Comparison of ENCODE assay signal across 9 mouse cellular contexts in the genomic region with DNA sequence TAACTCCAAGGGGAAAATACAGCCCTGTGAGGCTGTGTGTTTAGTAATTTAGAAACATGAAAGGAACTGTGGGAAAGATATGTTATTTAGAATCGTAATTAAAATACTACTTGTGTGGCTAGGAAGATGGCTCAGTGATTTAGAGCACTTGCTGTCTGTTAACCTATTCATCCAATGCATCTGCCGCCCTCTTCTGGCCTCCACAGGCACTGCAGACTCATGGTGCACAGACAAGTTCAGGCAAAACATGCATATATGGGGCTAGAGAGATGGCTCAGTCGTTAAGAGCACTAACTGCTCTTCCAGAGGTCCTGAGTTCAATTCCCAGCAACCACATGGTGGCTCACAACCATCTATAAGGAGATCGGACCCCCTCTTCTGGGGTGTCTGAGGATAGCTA. TPM values are rescaled to one million over a fixed set of nuclear protein-coding genes. Genes with fewer than 3 reads are reported as not detected.
DNase-seq lines count a peak whose midpoint lies in the region; ATAC-seq lines count a peak whose summit lies in the region.
"Had no signal": no experiment of that assay in that cellular context is flagged by ENCODE, and none has a peak within 500 bp of the region (broad histone marks: within the 10 kb centered on the region; RNA-seq: fewer than 3 reads in every experiment).

No protein-coding gene starts in this region.

- no peaks in the 10 kb centered on the region for H3K36me3 ChIP-seq in limb, embryonic 11.5 days (ENCODE audit: control insufficient read depth, insufficient read depth, low read length)
- 0 out of 2 replicates have a peak, but pooled peaks cover 2% of the 10 kb centered on the region for H3K36me3 ChIP-seq in heart, embryonic 11.5 days (ENCODE audit: control insufficient read depth, insufficient read depth, low read length)
- H3K36me3 ChIP-seq: midbrain, embryonic 12.5 days had no signal

- H3K4me1 ChIP-seq in limb, embryonic 11.5 days (ENCODE audit: control insufficient read depth, insufficient read depth, low read length), result no peaks in the 10 kb centered on the region
- H3K4me1 ChIP-seq in heart, embryonic 11.5 days (ENCODE audit: control insufficient read depth, insufficient read depth, low read length), result no peaks in the 10 kb centered on the region
- H3K4me1 ChIP-seq: midbrain, embryonic 12.5 days had no signal

- 75% methylated on average over 4 of the region's 4 CpGs for WGBS in limb, embryonic 11.5 days
- WGBS in heart, embryonic 11.5 days (ENCODE audit: insufficient replicate concordance), result 60% methylated on average over 4 of the region's 4 CpGs

- no peaks in the 10 kb centered on the region for H3K9me3 ChIP-seq in limb, embryonic 11.5 days (ENCODE audit: control insufficient read depth, low read length)
- no peaks in the 10 kb centered on the region for H3K9me3 ChIP-seq in heart, embryonic 11.5 days (replicated peaks; ENCODE audit: control insufficient read depth, low read length)

- H3K4me2 ChIP-seq in limb, embryonic 11.5 days (ENCODE audit: low read depth, severe bottlenecking), result no peak overlapping the region
- H3K4me2 ChIP-seq in heart, embryonic 11.5 days, result no peak overlapping the region
- H3K4me2 ChIP-seq: midbrain, embryonic 12.5 days had no signal

- no peaks in the 10 kb centered on the region for H3K27me3 ChIP-seq in limb, embryonic 11.5 days (ENCODE audit: control insufficient read depth, insufficient read depth, low read length)
- no peaks in the 10 kb centered on the region for H3K27me3 ChIP-seq in heart, embryonic 11.5 days (ENCODE audit: control insufficient read depth, insufficient read depth, low read length)
- H3K27me3 ChIP-seq: midbrain, embryonic 12.5 days had no signal

- no peak for ATAC-seq in limb, embryonic 11.5 days (ENCODE audit: insufficient number of reproducible peaks, low FRiP score, low TSS enrichment, low read depth)
- ATAC-seq in inflammation-experienced regulatory T-cells, adult 6 months, result no peak
- ATAC-seq in heart, embryonic 11.5 days (replicated peaks; ENCODE audit: insufficient number of reproducible peaks, low FRiP score, low TSS enrichment), result no peak

- H3K27ac ChIP-seq in limb, embryonic 11.5 days (replicated peaks; ENCODE audit: low read depth, low read length), result no peak overlapping the region
- no peak overlapping the region for H3K27ac ChIP-seq in heart, embryonic 11.5 days (ENCODE audit: low read depth, low read length)
- H3K27ac ChIP-seq: midbrain, embryonic 12.5 days had no signal

- H3K4me3 ChIP-seq in limb, embryonic 11.5 days (ENCODE audit: low read depth, low read length), result no peak overlapping the region
- H3K4me3 ChIP-seq in heart, embryonic 11.5 days (ENCODE audit: low read depth, low read length), result no peak overlapping the region
- H3K4me3 ChIP-seq: midbrain, embryonic 12.5 days had no signal

- peak; percentile 56 for DNase-seq in kidney, adult 9 months
- DNase-seq in kidney, adult 11 months, result no peak
- DNase-seq in CD8-positive naive resting alpha-beta T cell, adult 2 months (ENCODE audit: low read depth in 2 of 2, low spot score in 2 of 2), result peak; percentile 44 to 66
- DNase-seq in WW6 (ENCODE audit: low read depth, low spot score), result peak; percentile 70
- DNase-seq in limb, embryonic 11.5 days (ENCODE audit: low spot score), result peak; percentile 60
- DNase-seq in thymus, postnatal 14 days, result peak; percentile 60

- H3K9ac ChIP-seq in limb, embryonic 11.5 days (ENCODE audit: low read length), result no peak overlapping the region
- no peak overlapping the region for H3K9ac ChIP-seq in heart, embryonic 11.5 days (ENCODE audit: low read depth, low read length)
- H3K9ac ChIP-seq: midbrain, embryonic 12.5 days had no signal

RNA-seq across cellular contexts. Expression of a gene that starts 11.1 kb away (rescaled TPM):
- polyA plus RNA-seq in limb, embryonic 11.5 days (2014; fragmentation: Nextera tagmentation; extraction: Ambion mirVana), result 3.1 and 3.4 TPM in 2 replicates
- polyA plus RNA-seq in inflammation-experienced regulatory T-cells, adult 6 months (2017; shearing (Covaris generic)), result 10 to 100 TPM in 1 of 3 experiments, 1 to 10 TPM in 2; 3.3 to 10.1 (median 9.1) TPM
- polyA plus RNA-seq in heart, embryonic 11.5 days (2014; fragmentation: Nextera tagmentation; extraction: Ambion mirVana), result 6.7 and 6.9 TPM in 2 replicates
